Mouse (Mus musculus) spleen, adult 2 months (tissue): ENCODE data around the gene Spata2l.
"Not testable (repeated sequence)": the region's sequence is repeated elsewhere in the genome, so short reads cannot be mapped to it uniquely, and the experiment has no call there.

ENCODE experiments used
- CTCF ChIP-seq: fragments of 200-500 bp; IDR thresholded peaks from 2 replicates; pipeline ENCODE4 v1.5.1; 2011; ENCODE audit warnings: mild to moderate bottlenecking, inconsistent platforms; ENCODE audit not compliant: insufficient read depth, insufficient read length, insufficient replicate concordance; ENCODE audit errors: extremely low read depth
- POLR2A ChIP-seq: fragments of 200-500 bp; IDR thresholded peaks from 2 replicates; pipeline ENCODE4 v1.6.1; 2011; ENCODE audit warnings: low read depth, low read length, inconsistent platforms

DNA sequence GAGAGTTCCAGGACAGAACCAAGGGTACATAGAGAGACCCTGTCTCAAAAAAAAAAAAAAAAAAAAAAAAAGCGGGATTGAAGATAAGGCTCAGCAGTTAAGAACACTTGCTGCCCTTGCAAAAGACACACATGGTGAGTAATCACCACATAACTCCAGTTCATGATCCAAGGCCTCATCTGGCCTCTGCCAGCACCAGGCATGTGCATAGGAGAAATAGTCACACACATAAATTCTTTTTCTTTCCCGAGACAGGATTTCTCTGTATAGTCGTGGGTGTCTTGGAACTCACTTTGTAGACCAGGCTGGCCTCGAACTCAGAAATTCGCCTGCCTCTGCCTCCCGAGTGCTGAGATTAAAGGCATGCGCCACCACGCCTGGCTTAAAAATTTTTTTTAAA, 21.6 kb upstream of the Spata2l start:
- not testable (repeated sequence) for TF ChIP-seq CTCF, POLR2A
